Mouse (Mus musculus): ENCODE results near the gene Osbpl8.

DNA sequence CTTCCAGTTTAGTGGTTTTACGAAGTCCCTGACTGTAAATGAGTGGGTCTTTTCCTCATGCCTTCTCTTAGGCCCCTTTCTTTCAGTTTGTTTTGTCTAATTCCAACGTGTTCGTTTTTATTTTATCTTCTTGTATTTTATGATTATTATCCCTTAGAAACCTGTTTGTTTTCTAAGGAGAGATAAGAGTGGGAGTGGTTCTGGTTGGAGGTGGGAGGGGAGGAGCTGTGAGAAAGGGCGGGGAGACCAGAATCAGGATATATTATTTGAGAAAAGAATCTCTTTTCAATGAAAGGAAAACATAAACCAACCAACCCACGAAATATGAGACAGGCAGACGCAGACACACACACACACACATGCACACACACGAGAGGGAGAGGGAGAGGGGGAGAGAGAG, 9.0 kb upstream of the Osbpl8 start:
- TF ChIP-seq CTCF (IDR thresholded peaks at IDR 0.05; ENCODE audit: control insufficient read depth, insufficient read depth, low read length), result no peak
- no peak for TF ChIP-seq POLR2A (IDR thresholded peaks at IDR 0.05; ENCODE audit: borderline replicate concordance, control insufficient read depth, low read depth, low read length)

Data from bone marrow, adult 2 months (tissue).